Mouse (Mus musculus) liver, embryonic 11.5 days (tissue): Measurements from ENCODE around the gene Papolg. TPM values are rescaled to one million over a fixed set of nuclear protein-coding genes. Genes with fewer than 3 reads are reported as not detected.
A peak's percentile ranks its signal among the peaks of the same experiment; 100 is the strongest.
"Not testable (repeated sequence)": the region's sequence is repeated elsewhere in the genome, so short reads cannot be mapped to it uniquely, and the experiment has no call there.

Experiments used
- ATAC-seq: fragments of 200-750 bp; cut with Nextera tagmentation; replicated peaks from 2 replicates; pipeline ENCODE4 v1.8.0; 2017; ENCODE audit warnings: moderate number of reproducible peaks, mild to moderate bottlenecking, moderate TSS enrichment, moderate library complexity; ENCODE audit not compliant: low FRiP score
- DNase-seq: peaks from one replicate; pipeline ENCODE4 v3.0.0-alpha.2; 2017; ENCODE audit warnings: low spot score
- H3K27ac ChIP-seq: fragments of 300-500 bp; sonication (generic); 2 replicates; pipeline ENCODE4 v1.5.1; 2014; ENCODE audit warnings: mild to moderate bottlenecking, low read depth, low read length, control low read depth
- H3K27me3 ChIP-seq: fragments of 300-500 bp; sonication (generic); replicated peaks from 2 replicates; pipeline ENCODE4 v1.6.1; 2014; ENCODE audit warnings: low read length, mixed read lengths; ENCODE audit not compliant: control insufficient read depth, insufficient read depth
- H3K36me3 ChIP-seq: fragments of 300-500 bp; sonication (generic); 2 replicates; pipeline ENCODE4 v1.6.1; 2014; ENCODE audit warnings: mild to moderate bottlenecking, low read length, moderate library complexity, mixed read lengths; ENCODE audit not compliant: control insufficient read depth, insufficient read depth
- H3K4me1 ChIP-seq: fragments of 300-500 bp; sonication (generic); replicated peaks from 2 replicates; pipeline ENCODE4 v1.6.1; 2014; ENCODE audit warnings: low read length, mixed read lengths; ENCODE audit not compliant: control insufficient read depth, insufficient read depth
- H3K4me2 ChIP-seq: fragments of 300-500 bp; sonication (generic); 2 replicates; pipeline ENCODE4 v1.6.1; 2014; ENCODE audit warnings: mild to moderate bottlenecking, control low read depth, moderate library complexity
- H3K4me3 ChIP-seq: fragments of 300-500 bp; sonication (generic); 2 replicates; pipeline ENCODE4 v1.5.1; 2014; ENCODE audit warnings: low read depth, low read length, control low read depth
- H3K9ac ChIP-seq: fragments of 300-500 bp; sonication (generic); 2 replicates; pipeline ENCODE4 v1.6.1; 2014; ENCODE audit warnings: low read depth, low read length, control low read depth
- H3K9me3 ChIP-seq: fragments of 300-500 bp; sonication (generic); 2 replicates; pipeline ENCODE4 v1.6.1; 2016; ENCODE audit warnings: low read length, inconsistent platforms, mixed read lengths; ENCODE audit not compliant: control insufficient read depth
- WGBS: fragments of 180-500 bp; shearing (Covaris S2); extraction: QIAGEN DNeasy Blood & Tissue Kit; methylation state at CpG from one replicate; pipeline ENCODE4 v1.1.7; 2014; 5-methylcytosine and 5-hydroxymethylcytosine counted together
- polyA plus RNA-seq: library from polyadenylated mRNA; unstranded; fragments of >200 nt; fragmentation: Nextera tagmentation; extraction: Ambion mirVana; gene quantifications from 2 replicates; pipeline ENCODE4 v1.2.1, GENCODE M21; 2014

The Papolg gene
- 11.1 and 13.4 TPM in 2 replicates for polyA plus RNA-seq

GRCm38 (mm10) chr11:23895060-23895426, at the start of gene Papolg:
Papolg (minus strand) TSS chr11:23895253.
- H3K4me2 ChIP-seq, result peak within 1 kb of the TSS; percentile 74
- under 1% methylated on average over 21 of the region's 21 CpGs for WGBS
- DNase-seq (peak; percentile 90), ATAC-seq (peak; percentile 100)
- H3K9ac ChIP-seq, result peak within 1 kb of the TSS; percentile 78
- no peaks in the 10 kb centered on the region for H3K27me3 ChIP-seq
- no peaks in the 10 kb centered on the region; the same call in 1 of the 2 replicates for H3K4me1 ChIP-seq
- H3K9me3 ChIP-seq, result no peaks in the 10 kb centered on the region
- H3K4me3 ChIP-seq, result peak within 1 kb of the TSS; percentile 86
- no peaks in the 10 kb centered on the region for H3K36me3 ChIP-seq
- H3K27ac ChIP-seq, result peak within 1 kb of the TSS; percentile 48; the same call in 1 of the 2 replicates

- ATAC-seq, H3K27me3 ChIP-seq, H3K9me3 ChIP-seq, H3K27ac ChIP-seq, DNase-seq, H3K4me1 ChIP-seq, H3K9ac ChIP-seq, H3K36me3 ChIP-seq: not testable (repeated sequence)
- peak overlapping the region; percentile 40 for H3K4me2 ChIP-seq
- peak overlapping the region; percentile 17; the same call in 1 of the 2 replicates for H3K4me3 ChIP-seq
- WGBS, result 14% methylated on average over 8 of the region's 8 CpGs
Measured at GRCm38 (mm10) chr11:23928146-23928545, 33.1 kb upstream of the Papolg start.

- no peak for DNase-seq
Measured at GRCm38 (mm10) chr11:23927643-23928042, 32.6 kb upstream of the Papolg start.

GRCm38 (mm10) chr11:23913824-23914223, 18.8 kb upstream of the Papolg start:
- 71% methylated on average over 2 of the region's 2 CpGs for WGBS
- not testable (repeated sequence) for DNase-seq, H3K4me3 ChIP-seq, ATAC-seq, H3K27me3 ChIP-seq, H3K9ac ChIP-seq, H3K27ac ChIP-seq, H3K4me1 ChIP-seq, H3K4me2 ChIP-seq, H3K36me3 ChIP-seq, H3K9me3 ChIP-seq

More at GRCm38 (mm10) chr11:23927643-23928042, 32.6 kb upstream of the Papolg start:
- no peak overlapping the region for H3K27ac ChIP-seq
- no peaks in the 10 kb centered on the region for H3K27me3 ChIP-seq
- no peaks in the 10 kb centered on the region for H3K36me3 ChIP-seq
- 39% methylated on average over 8 of the region's 8 CpGs for WGBS
- H3K9me3 ChIP-seq, result no peaks in the 10 kb centered on the region
- no peak overlapping the region for H3K9ac ChIP-seq
- no peak overlapping the region for H3K4me3 ChIP-seq
- H3K4me1 ChIP-seq, result no peaks in the 10 kb centered on the region
- no peak for ATAC-seq
- peak overlapping the region; percentile 40 for H3K4me2 ChIP-seq

- Histone ChIP-seq H3K4me1 (no peaks in the 10 kb centered on the region), H3K4me2 (no peak overlapping the region), H3K36me3 (no peaks in the 10 kb centered on the region), H3K4me3 (no peak overlapping the region), H3K9ac (no peak overlapping the region), H3K9me3 (no peaks in the 10 kb centered on the region), H3K27me3 (no peaks in the 10 kb centered on the region), H3K27ac (no peak overlapping the region)
- DNase-seq, result no peak
- 67% methylated on average over 1 of the region's 1 CpGs for WGBS
- no peak for ATAC-seq
Measured at GRCm38 (mm10) chr11:23903909-23904308, 8.9 kb upstream of the Papolg start.

GRCm38 (mm10) chr11:23894141-23895059, 653 bp downstream of the Papolg start:
- H3K4me1 ChIP-seq, result no peaks in the 10 kb centered on the region; the same call in 1 of the 2 replicates
- WGBS, result 2% methylated on average over 48 of the region's 48 CpGs
- ATAC-seq (peak; percentile 84), DNase-seq (peak; percentile 57)
- no peaks in the 10 kb centered on the region for H3K9me3 ChIP-seq
- H3K27ac ChIP-seq, result peak overlapping the region; percentile 48; the same call in 1 of the 2 replicates
- H3K4me2 ChIP-seq, result peak overlapping the region; percentile 74
- no peaks in the 10 kb centered on the region for H3K27me3 ChIP-seq
- no peaks in the 10 kb centered on the region for H3K36me3 ChIP-seq
- peak overlapping the region; percentile 86 for H3K4me3 ChIP-seq
- peak overlapping the region; percentile 78 for H3K9ac ChIP-seq

GRCm38 (mm10) chr11:23893556-23893955, 1.5 kb downstream of the Papolg start:
- no peaks in the 10 kb centered on the region for H3K27me3 ChIP-seq
- H3K36me3 ChIP-seq, result peaks cover 4% of the 10 kb centered on the region; the same call in 1 of the 2 replicates
- H3K4me3 ChIP-seq, result no peak overlapping the region
- H3K27ac ChIP-seq, result no peak overlapping the region
- ATAC-seq (no peak), DNase-seq (no peak)
- no peak overlapping the region for H3K4me2 ChIP-seq
- H3K4me1 ChIP-seq, result no peaks in the 10 kb centered on the region; the same call in 1 of the 2 replicates
- H3K9ac ChIP-seq, result no peak overlapping the region
- H3K9me3 ChIP-seq, result no peaks in the 10 kb centered on the region

- ATAC-seq (no peak), DNase-seq (no peak)
- Histone ChIP-seq H3K27me3 (no peaks in the 10 kb centered on the region), H3K27ac (no peak overlapping the region), H3K4me1 (no peaks in the 10 kb centered on the region), H3K9me3 (no peaks in the 10 kb centered on the region), H3K36me3 (peaks cover 30% of the 10 kb centered on the region; the same call in 1 of the 2 replicates), H3K4me2 (no peak overlapping the region), H3K4me3 (no peak overlapping the region), H3K9ac (no peak overlapping the region)
- whole genome bisulfite sequencing, result 81% methylated on average over 2 of the region's 2 CpGs
Measured at GRCm38 (mm10) chr11:23864326-23864725, 30.7 kb downstream of the Papolg start.
